Mouse (Mus musculus): Measurements from ENCODE around the gene Tecpr1.

DNA sequence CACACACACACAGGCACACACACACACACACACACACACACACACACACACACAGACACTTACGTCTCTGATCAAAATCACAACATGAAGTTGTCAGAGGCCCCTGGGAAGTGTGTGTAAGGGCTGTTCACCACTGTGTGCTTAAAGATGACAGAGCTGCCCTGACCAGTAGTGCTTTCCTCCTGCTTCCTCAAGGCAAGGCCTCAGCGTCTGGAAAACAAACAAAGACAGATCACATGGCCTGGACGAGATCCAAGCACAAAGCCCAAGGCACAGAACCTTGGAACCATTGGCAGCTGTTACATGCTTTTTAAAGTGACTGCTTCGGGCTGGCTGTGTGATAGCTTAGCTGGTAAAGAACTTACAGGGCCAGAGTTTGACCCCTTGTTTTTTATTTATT, 64.8 kb downstream of the Tecpr1 start:
- no peak for TF ChIP-seq POLR2A (IDR thresholded peaks at IDR 0.05; ENCODE audit: low read depth, low read length)
- TF ChIP-seq CTCF (IDR thresholded peaks at IDR 0.05; ENCODE audit: extremely low read depth, insufficient read depth, insufficient read length, insufficient replicate concordance): no peak
